Mouse (Mus musculus): ENCODE measurements around the gene Gna13. TPM values are rescaled to one million over a fixed set of nuclear protein-coding genes. Genes with fewer than 3 reads are reported as not detected.
"Not testable (repeated sequence)": the region's sequence is repeated elsewhere in the genome, so short reads cannot be mapped to it uniquely, and the experiment has no call there.

The Gna13 gene
- total RNA-seq (2022) = 10 to 100 TPM; 25.4 to 29.3 (median 27.4) TPM

DNA sequence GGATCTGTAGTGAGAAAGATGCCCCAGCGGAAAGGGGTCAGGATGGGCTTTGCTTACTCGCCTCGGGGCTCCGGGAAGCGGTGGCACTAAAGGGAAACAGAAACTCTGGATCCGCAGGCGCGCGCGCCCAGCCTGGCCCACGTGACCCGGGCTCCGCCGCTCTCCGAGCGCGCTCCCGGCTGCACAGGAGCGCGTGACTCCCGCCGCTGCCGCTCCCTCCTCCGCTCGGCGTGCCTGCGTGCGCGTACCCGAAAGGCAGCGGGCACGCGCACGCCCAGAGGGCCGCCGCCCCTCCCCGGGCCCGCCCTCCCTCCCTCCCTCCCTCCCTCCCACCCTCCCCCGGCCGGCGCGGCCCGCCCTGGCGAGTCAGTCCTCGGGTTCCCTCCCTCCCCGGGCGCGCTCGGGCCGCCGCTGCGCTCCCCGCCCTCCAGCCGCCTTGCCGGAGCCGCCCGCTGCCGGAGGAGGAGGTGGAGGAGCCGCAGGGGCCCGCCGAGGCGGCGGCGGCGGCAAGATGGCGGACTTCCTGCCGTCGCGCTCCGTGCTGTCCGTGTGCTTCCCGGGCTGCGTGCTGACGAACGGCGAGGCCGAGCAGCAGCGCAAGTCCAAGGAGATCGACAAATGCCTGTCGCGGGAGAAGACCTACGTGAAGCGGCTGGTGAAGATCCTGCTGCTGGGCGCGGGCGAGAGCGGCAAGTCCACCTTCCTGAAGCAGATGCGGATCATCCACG is at the start of gene Gna13:
Gna13 (plus strand) TSS at position 369 of the 728 bp plus-strand sequence.
- DNase-seq (ENCODE audit: low spot score) = peak; percentile 89

DNA sequence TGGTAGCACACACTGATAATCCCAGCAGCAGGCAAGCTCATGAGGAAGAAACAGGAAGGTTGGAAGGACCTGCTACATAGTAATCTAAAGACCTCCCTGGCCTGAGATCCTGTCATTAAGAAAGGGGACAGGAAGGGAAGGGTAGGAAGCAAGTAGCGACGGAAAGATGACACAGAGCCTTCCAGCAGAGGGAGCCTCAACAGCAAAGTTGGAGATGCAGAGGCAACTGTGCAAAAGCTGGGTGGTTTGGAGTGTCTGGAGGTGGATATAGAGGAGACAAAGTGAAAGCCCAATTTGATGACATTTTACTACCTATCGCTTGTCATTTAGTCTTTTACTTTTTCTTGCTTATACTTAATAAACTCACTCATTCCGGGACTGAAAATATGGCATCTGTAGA is 45.7 kb upstream of the Gna13 start:
- DNase-seq (ENCODE audit: low spot score) = peak; percentile 41

DNA sequence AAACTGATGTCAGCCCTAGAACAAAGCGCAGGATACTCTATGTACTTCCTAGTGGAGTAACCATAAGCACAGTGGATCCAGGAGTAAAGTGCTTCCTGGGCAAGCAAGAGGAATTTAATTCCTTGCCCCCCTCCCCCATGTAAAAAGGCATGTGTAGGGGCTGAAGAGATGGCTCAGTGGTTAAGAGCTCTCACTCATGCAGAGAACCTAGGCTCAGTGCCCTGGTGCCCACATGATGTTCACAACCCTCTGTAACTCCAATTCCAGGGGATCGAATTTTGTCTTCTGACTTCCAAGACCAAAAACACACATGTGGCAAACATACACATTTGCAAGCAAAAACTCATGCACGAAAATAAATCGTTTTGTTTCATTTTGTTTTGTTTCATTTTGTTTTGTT is 43.2 kb upstream of the Gna13 start:
- no peak for DNase-seq (ENCODE audit: low spot score)

GRCm38 (mm10) chr11:109319946-109320345 is 42.7 kb upstream of the Gna13 start:
- no peak for DNase-seq (ENCODE audit: low spot score)

DNA sequence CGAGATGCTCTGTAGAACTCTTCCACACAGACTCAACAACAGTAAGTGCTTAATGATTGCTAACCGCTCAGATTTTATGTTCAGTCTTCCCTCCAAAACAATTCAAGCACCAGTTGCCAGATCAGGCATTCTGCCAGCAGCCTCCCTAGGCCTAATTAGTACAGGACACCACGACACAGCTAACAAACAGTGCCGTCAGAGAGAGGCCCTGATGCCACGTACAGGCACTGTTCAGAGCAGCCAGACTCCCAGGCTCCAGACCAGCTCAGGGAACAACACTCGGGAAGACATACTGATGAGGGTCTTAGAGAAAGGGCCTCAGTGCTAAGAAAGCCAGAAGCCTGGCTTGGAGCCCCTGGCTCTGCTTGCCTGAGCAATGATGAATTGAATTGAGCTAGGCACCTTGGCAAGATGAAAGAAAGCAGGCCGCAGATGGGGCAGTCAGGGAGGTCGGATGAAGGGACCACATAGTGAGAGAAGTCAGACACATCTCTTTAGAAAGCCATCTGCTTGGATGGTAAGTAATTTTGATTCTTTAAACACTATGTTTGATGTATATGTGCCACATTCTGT is 42.2 kb upstream of the Gna13 start:
- DNase-seq (ENCODE audit: low spot score) = no peak

DNA sequence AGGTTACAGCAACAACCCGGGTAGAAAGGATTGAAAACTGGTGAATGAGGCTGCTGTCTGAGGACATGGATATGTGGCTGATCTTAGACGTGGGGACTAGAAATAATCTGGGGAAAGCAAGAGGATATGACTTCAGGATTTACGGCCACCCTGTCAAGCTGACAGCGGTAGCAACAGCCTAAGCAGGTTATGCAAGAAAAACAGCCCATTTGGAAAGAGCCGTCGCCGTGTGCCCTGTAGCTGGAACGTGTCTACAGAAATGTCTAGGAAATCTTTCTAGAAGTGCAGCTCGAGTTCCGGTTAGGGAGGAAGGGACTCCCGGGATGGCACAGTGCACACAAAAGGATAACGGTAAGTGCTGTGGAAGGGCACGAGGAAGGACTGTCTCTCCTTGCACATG is 36.4 kb upstream of the Gna13 start:
- no peak for DNase-seq (ENCODE audit: low spot score)

DNA sequence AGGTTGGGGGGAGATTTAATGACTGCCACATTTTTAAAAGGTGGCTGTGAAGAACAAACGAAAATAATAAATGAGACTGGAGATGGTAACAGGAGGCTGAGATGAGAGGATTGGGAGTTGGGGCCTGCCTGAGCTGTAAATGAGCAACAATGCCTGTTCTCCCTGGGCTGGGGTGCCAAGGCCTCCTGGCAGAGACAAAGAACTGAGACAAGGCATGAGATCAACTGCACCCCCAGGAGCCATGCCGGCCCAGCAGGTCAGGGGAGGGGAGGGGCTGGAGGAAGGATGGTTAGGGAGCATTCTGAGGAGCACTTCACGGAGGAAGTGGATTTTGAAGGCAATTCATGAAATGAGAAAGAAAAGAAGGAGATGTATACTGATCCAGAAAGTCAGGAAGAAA is 35.2 kb upstream of the Gna13 start:
- no peak for DNase-seq (ENCODE audit: low spot score)

DNA sequence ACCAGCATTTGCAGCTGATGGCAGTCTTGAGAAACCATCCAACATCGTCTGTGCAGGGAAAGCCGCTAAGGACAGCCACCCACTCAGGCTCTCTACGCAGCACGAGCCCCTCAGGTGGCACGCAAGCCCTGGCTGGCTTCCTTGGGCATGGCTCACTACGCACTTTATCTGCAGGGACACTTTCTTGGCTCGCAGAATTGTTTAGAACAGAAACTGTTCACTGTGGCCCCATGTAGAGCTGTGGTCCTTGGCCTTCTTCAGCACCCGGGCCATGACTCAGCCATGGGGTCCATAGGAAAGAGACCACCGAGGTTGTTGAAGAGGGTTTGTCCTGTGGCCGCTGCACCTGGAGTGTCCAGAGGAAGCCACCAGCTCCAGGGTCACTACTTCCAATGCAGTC is 34.7 kb upstream of the Gna13 start:
- no peak for DNase-seq (ENCODE audit: low spot score)

DNA sequence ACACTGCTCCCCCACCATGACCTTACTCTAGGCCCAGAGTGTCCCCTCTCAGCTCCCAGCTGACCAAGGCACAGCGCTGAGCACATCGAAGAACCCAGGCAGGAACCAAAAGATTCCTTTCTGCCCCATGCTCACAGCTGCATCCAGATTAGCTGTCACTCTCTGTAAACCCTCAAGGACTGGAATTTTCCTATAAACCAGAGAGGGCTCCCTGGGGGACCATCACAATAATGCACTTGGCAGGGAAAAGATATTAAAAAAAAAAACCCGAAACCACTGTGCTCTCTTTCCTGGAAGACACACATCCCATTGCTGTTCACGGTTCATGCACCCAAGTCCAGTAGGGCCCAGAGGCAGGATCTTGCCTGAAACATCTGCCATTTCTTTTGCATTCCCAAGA is 33.3 kb upstream of the Gna13 start:
- DNase-seq (ENCODE audit: low spot score) = no peak

- DNase-seq (ENCODE audit: low spot score) = no peak
Observed at GRCm38 (mm10) chr11:109330706-109331393, 31.8 kb upstream of the Gna13 start.

DNA sequence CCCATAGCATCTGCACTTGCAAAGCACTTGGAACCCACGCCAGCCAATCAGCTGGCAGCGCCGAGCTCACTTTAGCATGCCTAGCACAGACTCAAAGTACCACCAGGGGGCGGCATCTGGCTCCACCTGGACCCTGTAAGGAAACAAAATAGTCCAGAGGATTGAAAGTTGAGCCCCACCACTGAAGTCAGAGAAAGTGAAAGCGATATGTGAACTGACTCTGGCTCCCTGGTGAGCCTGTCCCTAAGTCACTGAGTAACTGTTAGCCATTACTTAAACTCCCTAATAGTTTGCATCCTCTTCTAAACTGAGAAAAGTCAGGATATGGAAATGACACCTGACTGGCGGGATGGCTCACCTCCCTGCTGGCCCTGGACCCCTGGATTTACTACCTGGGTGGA is 31.2 kb upstream of the Gna13 start:
- peak; percentile 94 for DNase-seq (ENCODE audit: low spot score)

- no peak for DNase-seq (ENCODE audit: low spot score)
Observed at GRCm38 (mm10) chr11:109332722-109333121, 29.9 kb upstream of the Gna13 start.

GRCm38 (mm10) chr11:109334773-109335172 is 27.9 kb upstream of the Gna13 start:
- no peak for DNase-seq (ENCODE audit: low spot score)

DNA sequence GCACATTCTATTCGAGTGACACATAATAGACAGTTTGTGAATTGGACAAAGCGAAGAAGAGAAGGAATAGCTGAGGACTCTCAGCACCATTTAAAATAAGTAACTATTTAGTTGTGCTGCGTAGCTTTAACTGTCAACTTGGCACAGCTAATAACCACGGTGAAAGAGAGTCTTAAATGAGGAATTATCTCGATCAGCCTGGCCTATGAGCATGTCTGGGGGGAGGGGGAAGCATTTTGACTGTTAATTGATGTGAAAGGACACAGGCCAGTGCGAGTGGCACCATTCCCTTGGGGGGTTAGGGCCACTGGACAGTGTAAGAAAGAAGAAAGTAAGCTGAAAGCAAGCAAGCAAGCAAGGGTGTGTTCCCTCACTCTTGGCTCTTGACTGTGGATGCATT is 26.7 kb upstream of the Gna13 start:
- no peak for DNase-seq (ENCODE audit: low spot score)

DNA sequence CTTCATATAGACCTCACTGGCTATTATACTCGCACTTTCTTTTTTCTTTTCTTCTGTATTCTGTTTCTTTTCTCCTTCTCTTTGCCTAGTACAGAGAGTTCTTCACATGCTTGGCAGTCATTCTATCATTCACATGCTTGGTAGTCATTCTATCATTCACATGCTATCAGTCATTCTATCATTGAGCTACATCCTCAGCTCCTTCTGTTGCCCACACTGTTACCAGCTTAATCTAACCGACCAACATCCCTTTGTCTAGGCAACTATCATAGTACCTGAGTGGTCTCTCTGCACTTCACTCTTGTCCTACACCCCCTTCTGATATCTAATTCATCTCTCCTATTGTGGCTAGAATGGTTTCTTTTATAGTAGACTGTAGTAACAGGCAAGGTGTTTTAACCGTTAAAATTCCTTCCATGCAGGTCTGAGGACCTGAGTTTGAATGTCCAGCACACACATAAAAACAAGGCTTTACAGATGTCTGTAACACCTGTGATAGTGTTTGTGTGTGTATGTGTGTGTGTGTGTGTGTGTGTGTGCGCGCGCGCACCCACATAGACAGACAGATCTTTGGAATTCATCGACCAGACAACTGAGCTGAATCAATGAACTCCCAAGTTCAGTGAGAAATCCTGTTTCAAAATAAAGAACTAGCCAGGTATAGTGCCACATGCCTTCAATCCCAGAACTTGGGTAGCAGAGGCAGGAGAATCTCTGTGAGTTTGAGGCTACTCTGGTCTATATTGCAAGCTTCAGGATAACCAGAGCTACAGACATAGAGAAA is 23.3 kb upstream of the Gna13 start:
- no peak for DNase-seq (ENCODE audit: low spot score)

DNA sequence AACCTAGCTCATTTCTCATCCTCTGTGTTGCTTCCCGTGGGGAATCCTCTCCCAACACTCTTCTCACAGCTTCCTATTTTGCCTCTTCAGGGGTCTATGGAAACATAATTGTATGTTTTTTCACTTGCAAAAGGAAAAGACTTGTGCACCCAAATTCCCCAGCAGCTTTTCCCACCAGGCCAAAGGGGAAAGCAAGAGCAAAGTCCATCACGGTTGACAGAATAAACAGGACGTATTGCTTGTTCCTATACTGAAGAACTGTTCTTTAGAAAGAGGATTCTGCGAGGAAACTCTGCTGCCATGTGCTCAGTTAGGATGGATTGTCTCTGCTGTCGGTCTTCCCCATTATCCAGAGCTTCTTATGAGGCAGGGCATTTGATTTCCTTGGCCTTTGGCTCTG is 22.1 kb upstream of the Gna13 start:
- no peak for DNase-seq (ENCODE audit: low spot score)

DNA sequence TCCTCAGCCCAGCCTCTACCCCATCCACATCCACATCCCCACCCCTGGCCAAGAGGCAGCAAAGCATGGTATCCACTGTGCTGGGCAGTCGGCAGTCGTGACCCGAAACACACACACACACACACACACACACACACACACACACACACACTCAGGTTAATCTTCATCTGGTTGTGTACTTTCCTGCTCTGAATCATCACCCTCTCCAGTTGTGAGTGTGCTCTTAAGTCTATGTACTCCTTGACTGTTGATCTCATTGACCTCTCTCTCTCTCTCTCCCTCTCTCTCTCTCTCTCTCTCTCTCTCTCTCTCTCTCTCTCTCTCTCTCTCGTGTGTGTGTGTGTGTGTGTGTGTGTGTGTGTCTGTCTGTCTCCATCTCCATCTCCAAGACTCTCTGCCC is 20.0 kb upstream of the Gna13 start:
- DNase-seq (ENCODE audit: low spot score) = not testable (repeated sequence)

DNA sequence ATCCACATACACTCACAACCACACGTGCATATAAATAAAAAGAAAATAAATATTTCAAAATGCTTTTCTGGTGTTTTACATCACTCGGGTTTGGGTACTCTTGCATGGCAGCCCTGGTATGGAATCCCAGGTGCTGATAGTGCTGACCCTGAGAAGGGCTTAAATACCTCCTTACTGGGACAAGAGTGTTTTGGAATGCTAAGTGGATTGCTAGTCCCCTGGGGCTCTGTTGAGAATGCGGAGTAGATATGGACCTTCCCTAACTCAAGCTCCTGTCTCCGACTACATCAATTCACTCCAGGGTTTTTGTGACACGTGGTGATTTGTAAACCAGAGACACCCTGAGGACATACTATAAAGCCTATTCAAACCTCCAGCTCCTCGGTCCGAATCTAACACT is 19.1 kb upstream of the Gna13 start:
- no peak for DNase-seq (ENCODE audit: low spot score)

DNA sequence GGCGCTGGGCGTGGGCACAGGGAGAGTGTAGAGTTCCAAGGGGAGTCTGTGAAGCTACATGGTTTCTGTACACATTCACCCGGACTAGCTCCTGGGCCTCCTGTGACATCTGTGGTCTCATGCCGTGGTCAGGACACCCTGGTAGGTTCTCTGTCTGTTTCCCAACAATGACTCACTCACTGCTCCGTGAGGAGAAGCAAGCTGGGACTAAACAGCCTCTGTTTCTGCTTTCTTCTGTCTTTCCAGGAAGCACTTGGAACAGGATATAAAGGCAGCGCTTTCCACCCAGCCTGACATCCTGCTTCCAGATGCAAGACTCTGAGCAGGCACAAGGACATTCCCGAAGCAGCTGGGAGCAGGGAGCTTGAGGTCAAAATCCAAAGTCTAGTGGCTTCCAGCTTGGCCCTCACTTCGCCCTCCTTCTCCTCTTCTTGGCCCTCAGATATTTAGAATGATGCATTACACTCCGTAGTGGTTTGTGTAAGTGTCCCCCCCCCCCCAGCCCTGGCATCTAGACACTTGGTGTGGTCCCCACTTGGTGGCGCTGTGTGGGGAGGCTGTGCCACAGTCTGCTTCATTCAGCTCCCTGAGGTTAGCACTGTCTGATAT is 18.5 kb upstream of the Gna13 start:
- DNase-seq (ENCODE audit: low spot score) = no peak

- peak; percentile 83 for DNase-seq (ENCODE audit: low spot score)
Observed at GRCm38 (mm10) chr11:109347242-109347959, 15.2 kb upstream of the Gna13 start.

DNA sequence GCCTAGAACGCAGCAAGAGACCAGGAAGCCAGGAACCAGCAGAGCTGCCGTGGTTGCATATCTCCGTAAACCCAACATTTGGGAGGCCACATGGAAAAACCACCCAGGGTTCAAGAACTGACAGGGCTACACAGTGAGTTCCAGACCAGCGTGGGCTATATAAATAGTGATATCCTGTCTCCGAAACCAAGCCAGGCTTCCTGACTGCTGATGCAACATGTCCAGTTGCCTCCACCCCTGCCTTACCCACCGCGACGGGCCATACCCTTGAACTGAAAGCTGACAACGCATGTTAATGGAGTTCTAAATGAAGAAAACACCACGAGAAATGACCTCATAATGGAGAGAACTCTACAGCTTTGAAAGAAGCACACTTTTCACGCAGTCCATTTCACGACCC is 14.2 kb upstream of the Gna13 start:
- DNase-seq (ENCODE audit: low spot score) = no peak

Data from heart, adult 8-10 months (tissue).